Mouse (Mus musculus) hindbrain, embryonic 11.5 days (tissue): ENCODE measurements at regions not wholly inside any gene's neighbourhood (a gene's known extent, or its start where the extent isn't known, plus 50 kb on each side); places are given as distances from the start of the nearest gene placed in this dataset.

Source experiments
- ATAC-seq: fragments of 200-750 bp; cut with Nextera tagmentation; 2 replicates; pipeline ENCODE4 v1.8.0; 2017; ENCODE audit warnings: mild to moderate bottlenecking, moderate TSS enrichment, moderate library complexity; ENCODE audit not compliant: low FRiP score
- DNase-seq: peaks from one replicate; pipeline ENCODE4 v3.0.0-alpha.2; 2015; ENCODE audit warnings: low spot score
- H3K27ac ChIP-seq: fragments of 300-500 bp; sonication (generic); 2 replicates; pipeline ENCODE4 v1.5.1; 2014; ENCODE audit warnings: mild to moderate bottlenecking, low read depth, low read length
- H3K27me3 ChIP-seq: fragments of 300-500 bp; sonication (generic); 2 replicates; pipeline ENCODE4 v1.6.1; 2014; ENCODE audit warnings: mild to moderate bottlenecking, low read length, moderate library complexity, mixed read lengths; ENCODE audit not compliant: control insufficient read depth, insufficient read depth
- H3K36me3 ChIP-seq: fragments of 300-500 bp; sonication (generic); 2 replicates; pipeline ENCODE4 v1.6.1; 2014; ENCODE audit warnings: mild to moderate bottlenecking, low read length, moderate library complexity, mixed read lengths; ENCODE audit not compliant: control insufficient read depth, insufficient read depth
- H3K4me1 ChIP-seq: fragments of 300-500 bp; sonication (generic); replicated peaks from 2 replicates; pipeline ENCODE4 v1.6.1; 2014; ENCODE audit warnings: low read length, mixed read lengths; ENCODE audit not compliant: control insufficient read depth, insufficient read depth
- H3K4me2 ChIP-seq: fragments of 300-500 bp; sonication (generic); replicated peaks from 2 replicates; pipeline ENCODE4 v1.6.1; 2014; ENCODE audit warnings: mild to moderate bottlenecking, low read depth, low read length
- H3K4me3 ChIP-seq: fragments of 300-500 bp; sonication (generic); 2 replicates; pipeline ENCODE4 v1.5.1; 2014; ENCODE audit warnings: low read depth, low read length
- H3K9ac ChIP-seq: fragments of 300-500 bp; sonication (generic); 2 replicates; pipeline ENCODE4 v1.6.1; 2014; ENCODE audit warnings: low read depth, low read length
- H3K9me3 ChIP-seq: fragments of 300-500 bp; sonication (generic); 2 replicates; pipeline ENCODE4 v1.6.1; 2016; ENCODE audit warnings: low read length; ENCODE audit not compliant: control insufficient read depth
- WGBS: fragments of 180-500 bp; shearing (Covaris S2); extraction: QIAGEN DNeasy Blood & Tissue Kit; methylation state at CpG from one replicate; pipeline ENCODE4 v1.1.7; 2014; 5-methylcytosine and 5-hydroxymethylcytosine counted together

DNA sequence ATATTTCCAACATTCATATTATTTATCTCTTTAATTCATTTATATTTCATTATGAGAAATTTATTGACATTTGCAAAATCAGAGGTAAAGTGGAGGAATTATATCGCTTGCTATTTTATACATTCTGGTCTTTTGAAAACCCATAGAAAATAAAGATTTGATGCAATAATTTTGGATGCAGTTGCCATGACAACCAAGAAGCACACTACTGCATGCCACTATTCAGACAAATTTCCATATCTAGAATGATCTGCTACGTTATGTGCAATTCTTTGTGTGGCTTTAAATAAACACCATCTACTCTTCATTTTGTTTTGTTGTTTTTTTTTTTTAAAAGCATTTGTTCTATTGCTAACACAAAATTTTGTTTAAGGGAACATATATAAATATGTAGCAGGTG lies 474.4 kb downstream of the Pcdh18 start:
- DNase-seq, result no peak
- no peak overlapping the region for H3K27ac ChIP-seq
- H3K27me3 ChIP-seq, result no peaks in the 10 kb centered on the region
- no peaks in the 10 kb centered on the region for H3K36me3 ChIP-seq
- WGBS, result 79% methylated on average over 2 of the region's 2 CpGs
- no peaks in the 10 kb centered on the region for H3K4me1 ChIP-seq
- no peak overlapping the region for H3K9ac ChIP-seq
- no peaks in the 10 kb centered on the region for H3K9me3 ChIP-seq
- H3K4me2 ChIP-seq, result no peak overlapping the region
- no peak for ATAC-seq
- H3K4me3 ChIP-seq, result no peak overlapping the region

DNA sequence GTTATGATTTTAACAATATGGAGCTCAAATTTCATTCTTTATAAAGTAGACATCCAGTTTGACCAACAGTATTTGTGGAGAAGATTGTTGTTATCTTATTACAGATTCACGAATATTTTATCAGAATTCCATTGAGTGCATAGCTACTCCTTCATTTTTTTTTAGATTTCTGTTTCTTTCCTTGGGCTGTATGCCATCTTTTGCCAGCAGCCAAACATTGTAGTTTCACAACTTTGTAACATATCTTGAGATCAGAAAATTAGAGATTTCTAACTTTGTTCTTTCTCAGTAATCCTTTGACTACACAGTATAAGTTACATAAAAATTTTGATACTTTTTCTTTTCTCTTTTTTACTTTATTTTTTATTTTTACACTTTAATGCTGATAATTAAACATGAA lies 478.8 kb downstream of the Pcdh18 start:
- WGBS, result 91% methylated on average over 1 of the region's 1 CpGs
- Histone ChIP-seq H3K9ac (no peak overlapping the region), H3K27ac (no peak overlapping the region), H3K4me2 (no peak overlapping the region), H3K9me3 (no peaks in the 10 kb centered on the region), H3K36me3 (no peaks in the 10 kb centered on the region), H3K4me3 (no peak overlapping the region), H3K27me3 (no peaks in the 10 kb centered on the region), H3K4me1 (no peaks in the 10 kb centered on the region)
- ATAC-seq (no peak), DNase-seq (no peak)

DNA sequence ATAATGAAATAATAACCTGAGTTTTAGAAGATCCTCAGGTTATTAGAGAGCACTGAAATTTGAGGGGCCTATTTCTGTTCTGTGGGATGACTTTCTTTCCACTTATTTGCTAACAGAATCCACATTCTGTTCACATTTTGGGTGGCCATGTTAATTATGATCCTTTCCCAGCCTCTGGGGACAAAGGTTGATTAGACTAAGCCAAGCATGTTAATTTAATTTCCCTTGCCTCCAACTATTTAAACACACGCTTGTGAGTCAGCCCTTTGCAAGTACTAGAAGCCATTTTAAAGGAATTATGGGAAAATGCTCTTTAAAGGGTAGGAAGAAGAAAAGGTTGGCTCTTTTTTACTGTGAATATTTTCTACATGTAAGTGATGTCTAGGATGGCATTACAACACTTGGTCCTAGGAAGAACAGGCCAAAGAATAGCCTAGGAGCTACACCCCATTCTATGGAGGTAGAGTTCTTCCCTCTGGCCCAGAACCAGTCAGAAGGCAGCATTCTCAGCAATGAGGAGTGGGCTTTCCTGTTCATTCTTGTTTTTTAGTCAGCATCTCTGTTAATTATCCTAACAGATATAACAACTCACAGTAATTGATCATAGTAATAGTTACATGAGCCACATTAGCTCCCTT lies 482.7 kb downstream of the Pcdh18 start:
- ATAC-seq (no peak), DNase-seq (no peak)
- no peak overlapping the region for H3K4me2 ChIP-seq
- H3K27ac ChIP-seq, result no peak overlapping the region
- H3K36me3 ChIP-seq, result no peaks in the 10 kb centered on the region
- H3K4me3 ChIP-seq, result no peak overlapping the region
- no peaks in the 10 kb centered on the region for H3K27me3 ChIP-seq
- H3K4me1 ChIP-seq, result no peaks in the 10 kb centered on the region
- H3K9me3 ChIP-seq, result no peaks in the 10 kb centered on the region
- H3K9ac ChIP-seq, result no peak overlapping the region
- 76% methylated on average over 1 of the region's 1 CpGs for WGBS

DNA sequence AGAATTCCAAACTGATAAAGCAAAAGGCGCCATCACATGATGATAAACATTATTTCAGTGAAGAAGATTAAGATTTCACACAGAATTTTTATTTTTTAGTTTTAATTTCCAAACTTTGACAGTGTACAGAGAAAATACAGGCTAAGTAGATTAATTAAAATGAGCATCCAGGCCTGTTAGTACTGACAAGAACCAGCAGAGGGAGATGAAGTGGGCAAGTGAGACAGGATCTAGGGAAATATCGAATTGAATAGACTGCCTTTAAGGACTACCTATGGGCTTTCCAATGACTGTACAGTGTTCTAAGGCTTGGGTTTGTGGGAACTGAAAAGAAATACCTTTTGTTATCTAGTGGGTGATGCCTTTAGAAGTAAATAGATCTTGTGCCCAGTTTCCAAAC lies 491.1 kb downstream of the Pcdh18 start:
- no peaks in the 10 kb centered on the region for H3K4me1 ChIP-seq
- H3K27me3 ChIP-seq, result no peaks in the 10 kb centered on the region
- no peak overlapping the region for H3K27ac ChIP-seq
- ATAC-seq (no peak), DNase-seq (peak; percentile 6)
- H3K4me2 ChIP-seq, result no peak overlapping the region
- WGBS, result 78% methylated on average over 2 of the region's 2 CpGs
- no peak overlapping the region for H3K4me3 ChIP-seq
- no peak overlapping the region for H3K9ac ChIP-seq
- no peaks in the 10 kb centered on the region for H3K9me3 ChIP-seq
- no peaks in the 10 kb centered on the region for H3K36me3 ChIP-seq
